In the genomic region with DNA sequence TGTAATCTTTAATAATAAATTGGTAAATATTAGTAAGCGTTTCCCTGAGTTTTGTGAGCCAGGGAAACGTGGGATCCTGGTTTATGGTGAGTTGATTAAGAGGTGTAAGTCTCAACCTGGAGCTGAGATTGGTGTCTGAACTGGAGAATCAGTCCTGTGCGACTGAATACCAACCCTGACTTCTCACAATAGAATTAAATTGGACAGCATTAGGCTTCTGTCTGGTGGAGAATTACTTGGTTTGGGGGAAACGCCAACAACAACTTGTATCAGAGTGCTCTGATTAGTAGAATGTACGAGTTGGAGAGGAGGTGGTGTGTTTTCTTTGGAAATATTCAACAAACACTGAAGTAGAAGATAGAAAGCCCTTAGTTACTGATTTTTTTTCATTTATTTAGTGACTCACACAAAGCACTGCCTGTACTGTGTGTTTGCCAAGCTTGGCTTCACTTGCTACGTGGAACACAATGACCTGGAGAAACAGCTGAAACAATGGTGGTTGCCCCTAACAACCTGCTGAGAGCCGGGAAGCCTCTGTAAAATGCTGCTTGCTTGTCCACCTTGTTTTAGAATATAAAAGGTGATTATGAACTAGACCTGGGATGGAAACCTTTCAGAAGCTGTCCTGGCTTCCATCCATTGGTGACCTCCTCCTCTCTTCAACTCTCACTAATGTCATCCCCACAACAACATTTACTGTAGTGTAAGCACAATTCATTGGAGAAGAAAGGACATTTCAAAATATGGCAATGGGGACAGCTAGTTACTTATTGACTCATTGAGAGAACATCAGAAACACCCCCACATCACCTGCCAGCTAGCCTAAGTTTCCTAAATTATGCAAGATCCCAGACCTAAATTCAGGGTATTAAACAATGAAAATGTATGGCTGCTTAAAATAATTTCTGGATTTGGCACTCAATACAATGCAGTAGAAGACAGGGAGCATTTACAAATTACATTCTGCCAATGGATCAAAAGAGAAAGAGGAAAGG, we compare ENCODE assay signal across 10 mouse cellular contexts.
DNase-seq lines count a peak whose midpoint lies in the region; ATAC-seq and TF ChIP-seq lines count a peak whose summit lies in the region.
"Had no signal": no experiment of that assay in that cellular context is flagged by ENCODE, and none has a peak within 500 bp of the region (broad histone marks: within the 10 kb centered on the region; RNA-seq: fewer than 3 reads in every experiment).

No protein-coding gene starts in this region.

- H3K27me3 ChIP-seq in lung, postnatal 0 days (replicated peaks; ENCODE audit: insufficient read depth, low read length) = no peaks in the 10 kb centered on the region
- no peaks in the 10 kb centered on the region for H3K27me3 ChIP-seq in hindbrain, embryonic 14.5 days (ENCODE audit: control insufficient read depth, insufficient read depth, low read length)

- H3K4me3 ChIP-seq in lung, postnatal 0 days (ENCODE audit: low read depth, low read length) = no peak overlapping the region
- no peak overlapping the region for H3K4me3 ChIP-seq in lung, adult 2 months (replicated peaks; ENCODE audit: extremely low read depth, low read depth, low read length)
- H3K4me3 ChIP-seq in hindbrain, embryonic 14.5 days (replicated peaks; ENCODE audit: low read length) = no peak overlapping the region
- H3K4me3 ChIP-seq: limb, embryonic 10.5 days had no signal

- peak; percentile 41 for ATAC-seq in lung, postnatal 0 days
- peak; percentile 80; the same call in 1 of the 2 replicates for ATAC-seq in hindbrain, embryonic 14.5 days (ENCODE audit: low FRiP score)

- no peak overlapping the region for H3K9ac ChIP-seq in lung, postnatal 0 days (replicated peaks; ENCODE audit: low read depth)
- no peak overlapping the region for H3K9ac ChIP-seq in hindbrain, embryonic 14.5 days

- no peaks in the 10 kb centered on the region for H3K36me3 ChIP-seq in lung, postnatal 0 days (ENCODE audit: insufficient read depth, low read length)
- no peaks in the 10 kb centered on the region for H3K36me3 ChIP-seq in hindbrain, embryonic 14.5 days (replicated peaks; ENCODE audit: control insufficient read depth, insufficient read depth)
- H3K36me3 ChIP-seq: limb, embryonic 10.5 days had no signal

- H3K4me2 ChIP-seq in lung, postnatal 0 days (replicated peaks; ENCODE audit: low read depth, low read length) = no peak overlapping the region
- no peak overlapping the region for H3K4me2 ChIP-seq in hindbrain, embryonic 14.5 days (replicated peaks)

- TF ChIP-seq POLR2A in lung, adult 2 months (IDR thresholded peaks at IDR 0.05; ENCODE audit: borderline replicate concordance, extremely low read depth, low read depth, low read length) = no peak

- H3K4me1 ChIP-seq in lung, postnatal 0 days (ENCODE audit: insufficient read depth, low read depth, low read length) = no peaks in the 10 kb centered on the region
- no peaks in the 10 kb centered on the region for H3K4me1 ChIP-seq in lung, adult 2 months (ENCODE audit: control insufficient read depth, insufficient read depth, low read length)
- H3K4me1 ChIP-seq in hindbrain, embryonic 14.5 days (replicated peaks; ENCODE audit: control insufficient read depth, insufficient read depth, low read length) = 0 out of 2 replicates have a peak, but pooled peaks cover 3% of the 10 kb centered on the region
- H3K4me1 ChIP-seq: limb, embryonic 10.5 days had no signal

- 58% methylated on average over 7 of the region's 7 CpGs for WGBS in lung, postnatal 0 days
- 47% methylated on average over 7 of the region's 7 CpGs for WGBS in lung, adult 2 months
- 36% methylated on average over 7 of the region's 7 CpGs for WGBS in hindbrain, embryonic 14.5 days

- H3K27ac ChIP-seq in lung, postnatal 0 days (ENCODE audit: low read length) = no peak overlapping the region
- H3K27ac ChIP-seq in hindbrain, embryonic 14.5 days = 0 out of 2 replicates have a peak overlapping the region, but pooled peaks have one; percentile 32
- H3K27ac ChIP-seq: limb, embryonic 10.5 days had no signal

- TF ChIP-seq CTCF in lung, postnatal 0 days (IDR thresholded peaks at IDR 0.05) = no peak
- TF ChIP-seq CTCF in lung, adult 2 months (IDR thresholded peaks at IDR 0.05; ENCODE audit: insufficient read depth, low read length) = no peak

- peak; percentile 31 for DNase-seq in embryo, embryonic 10 days (ENCODE audit: low spot score)
- no peak for DNase-seq in embryo, embryonic 9.5 days (ENCODE audit: extremely low spot score)
- peak; percentile 6 for DNase-seq in lung, postnatal 0 days (ENCODE audit: low spot score)
- no peak for DNase-seq in lung, adult 2 months
- DNase-seq in hindbrain, embryonic 14.5 days (ENCODE audit: low spot score) = no peak
- peak; percentile 51 for DNase-seq in retina, postnatal 1 day
- DNase-seq in adrenal gland, postnatal 4 days (ENCODE audit: low spot score in 2 of 2) = no peak
- DNase-seq in kidney, adult 8-10 months = no peak
- DNase-seq: thymus, adult 18-20 months had no signal

- no peak for TF ChIP-seq EP300 in lung, postnatal 0 days (IDR thresholded peaks at IDR 0.05)

- H3K9me3 ChIP-seq in lung, postnatal 0 days (ENCODE audit: low read length) = no peaks in the 10 kb centered on the region
- H3K9me3 ChIP-seq in hindbrain, embryonic 14.5 days (ENCODE audit: control insufficient read depth, low read length) = no peaks in the 10 kb centered on the region
- H3K9me3 ChIP-seq: limb, embryonic 10.5 days had no signal

Comparison
In these comparisons a context has a peak if more than half of its experiments do, and no peak if none do; other contexts are left out.
1. DNase-seq: peak in embryo, embryonic 10 days (single experiment), lung, postnatal 0 days (single experiment) and retina, postnatal 1 day (single experiment); none in embryo, embryonic 9.5 days (single experiment), lung, adult 2 months (single experiment), hindbrain, embryonic 14.5 days (single experiment), adrenal gland, postnatal 4 days (0 of 2) and kidney, adult 8-10 months (0 of 2).